Mouse (Mus musculus) cortical plate, adult 2 months (tissue): Measurements from ENCODE around the gene Dnaaf1.

ENCODE experiments used
- CTCF ChIP-seq: fragments of 200-500 bp; IDR thresholded peaks from 2 replicates; pipeline ENCODE4 v1.5.1; 2011; ENCODE audit warnings: mild to moderate bottlenecking, control low read depth, low read length; ENCODE audit not compliant: insufficient read depth; ENCODE audit errors: extremely low read depth
- POLR2A ChIP-seq: fragments of 200-500 bp; IDR thresholded peaks from 2 replicates; pipeline ENCODE4 v1.6.1; 2011; ENCODE audit warnings: mild to moderate bottlenecking, low read length, control low read depth; ENCODE audit not compliant: insufficient read depth; ENCODE audit errors: extremely low read depth

GRCm38 (mm10) chr8:119579096-119579495 lies 4.1 kb downstream of the Dnaaf1 start:
- TF ChIP-seq CTCF = no peak
- no peak for TF ChIP-seq POLR2A
